Mouse (Mus musculus) liver, adult 2 months (tissue): ENCODE results near the gene Hist3h2a. TPM values are rescaled to one million over a fixed set of nuclear protein-coding genes. Genes with fewer than 3 reads are reported as not detected.
"Not testable (repeated sequence)": the region's sequence is repeated elsewhere in the genome, so short reads cannot be mapped to it uniquely, and the experiment has no call there.

Experiments used
- DNase-seq: peaks from one replicate; pipeline ENCODE4 v3.0.0-alpha.2; 2011; ENCODE audit warnings: low read depth, low spot score; ENCODE audit errors: extremely low read depth
- H3K27ac ChIP-seq: fragments of 200-500 bp; replicated peaks from 2 replicates; pipeline ENCODE4 v1.5.1; 2012; ENCODE audit warnings: low read depth, mild to moderate bottlenecking, control low read depth, inconsistent platforms, low read length; ENCODE audit not compliant: insufficient read depth
- H3K27me3 ChIP-seq: fragments of 200-500 bp; 2 replicates; pipeline ENCODE4 v1.6.1; 2012; ENCODE audit warnings: mild to moderate bottlenecking, moderate library complexity, low read length, inconsistent platforms; ENCODE audit not compliant: control insufficient read depth, insufficient read depth
- H3K36me3 ChIP-seq: fragments of 200-500 bp; 2 replicates; pipeline ENCODE4 v1.6.1; 2012; ENCODE audit warnings: low read length, inconsistent platforms; ENCODE audit not compliant: control insufficient read depth, insufficient read depth
- H3K4me1 ChIP-seq: fragments of 200-500 bp; 2 replicates; pipeline ENCODE4 v1.6.1; 2011; ENCODE audit warnings: low read length; ENCODE audit not compliant: control insufficient read depth, insufficient read depth
- H3K4me3 ChIP-seq: fragments of 200-500 bp; 2 replicates; pipeline ENCODE4 v1.5.1; 2011; ENCODE audit warnings: low read depth, mild to moderate bottlenecking, control low read depth, low read length, moderate library complexity; ENCODE audit not compliant: insufficient read depth
- H3K79me2 ChIP-seq: fragments of 200-500 bp; 2 replicates; pipeline ENCODE4 v1.6.1; 2012; ENCODE audit warnings: inconsistent platforms, mild to moderate bottlenecking, low read length, moderate library complexity; ENCODE audit not compliant: control insufficient read depth, insufficient read depth
- H3K9ac ChIP-seq: fragments of 200-500 bp; 2 replicates; pipeline ENCODE4 v1.6.1; 2012; ENCODE audit warnings: low read depth, mild to moderate bottlenecking, control low read depth, inconsistent platforms, low read length
- CTCF ChIP-seq: fragments of 200-500 bp; IDR thresholded peaks from 2 replicates; pipeline ENCODE4 v1.5.1; 2011; ENCODE audit warnings: low read depth, low read length, control low read depth
- POLR2A ChIP-seq: fragments of 200-500 bp; IDR thresholded peaks from 2 replicates; pipeline ENCODE4 v1.6.1; 2011; ENCODE audit warnings: low read length, control low read depth; ENCODE audit not compliant: insufficient read depth; ENCODE audit errors: extremely low read depth
- WGBS: fragments of 180-500 bp; shearing (Covaris S2); methylation state at CpG from one replicate; pipeline ENCODE4 v1.1.7; 2018; 5-methylcytosine and 5-hydroxymethylcytosine counted together
- polyA plus RNA-seq: library from polyadenylated mRNA; depleted of rRNA; stranded (reverse); fragments of >200 nt; gene quantifications from 2 replicates; pipeline ENCODE4 v1.2.3, GENCODE M21; 2012
- total RNA-seq: library from RNA; depleted of rRNA; stranded (reverse); fragments of >200 nt; gene quantifications from 2 replicates; pipeline ENCODE4 v1.2.3, GENCODE M21; 2014

Gene Hist3h2a
- total and polyA plus RNA-seq, 2 experiments, result 2.7 to 7.8 TPM

- peak; percentile 56 for DNase-seq
- Histone ChIP-seq H3K27ac (no peak within 1 kb of the TSS), H3K36me3 (no peaks in the 10 kb centered on the region), H3K27me3 (peaks cover 8% of the 10 kb centered on the region; the same call in 1 of the 2 replicates), H3K4me3 (peak within 1 kb of the TSS; percentile 30; the same call in 1 of the 2 replicates), H3K9ac (no peak within 1 kb of the TSS), H3K4me1 (peaks cover 14% of the 10 kb centered on the region; the same call in 1 of the 2 replicates), H3K79me2 (no peaks in the 10 kb centered on the region)
- TF ChIP-seq CTCF (no peak), POLR2A (no peak)
- WGBS, result 2% methylated on average over 48 of the region's 48 CpGs
These were observed 5.7 kb upstream of the Hist3h2a start, which contains the start of gene Hist3h2ba for GRCm38 (mm10) chr11:58948542-58949479. Hist3h2ba (plus strand) TSS chr11:58948920.

GRCm38 (mm10) chr11:58949480-58950431, 4.7 kb upstream of the Hist3h2a start:
- H3K79me2 ChIP-seq, result no peaks in the 10 kb centered on the region
- peaks cover 8% of the 10 kb centered on the region; the same call in 1 of the 2 replicates for H3K27me3 ChIP-seq
- H3K4me3 ChIP-seq, result no peak overlapping the region
- no peaks in the 10 kb centered on the region for H3K36me3 ChIP-seq
- 37% methylated on average over 20 of the region's 20 CpGs for WGBS
- DNase-seq, result no peak
- no peak overlapping the region for H3K27ac ChIP-seq
- H3K4me1 ChIP-seq, result peaks cover 15% of the 10 kb centered on the region; the same call in 1 of the 2 replicates
- no peak overlapping the region for H3K9ac ChIP-seq
- TF ChIP-seq CTCF, result no peak
- TF ChIP-seq POLR2A, result no peak

- 86% methylated on average over 5 of the region's 5 CpGs for WGBS
These were observed 3.3 kb upstream of the Hist3h2a start for GRCm38 (mm10) chr11:58951210-58951609.

GRCm38 (mm10) chr11:58953351-58954169, 925 bp upstream of the Hist3h2a start:
- Histone ChIP-seq H3K9ac (peak overlapping the region; percentile 74), H3K4me3 (peak overlapping the region; percentile 51), H3K27ac (no peak overlapping the region), H3K36me3 (0 out of 2 replicates have a peak, but pooled peaks cover 2% of the 10 kb centered on the region), H3K4me1 (peaks cover 10% of the 10 kb centered on the region; the same call in 1 of the 2 replicates), H3K79me2 (peaks cover 2% of the 10 kb centered on the region; the same call in 1 of the 2 replicates), H3K27me3 (peaks cover 5% of the 10 kb centered on the region; the same call in 1 of the 2 replicates)
- TF ChIP-seq CTCF, result no peak
- 4% methylated on average over 33 of the region's 33 CpGs for WGBS
- no peak for DNase-seq

More at GRCm38 (mm10) chr11:58951210-58951609, 3.3 kb upstream of the Hist3h2a start:
- TF ChIP-seq POLR2A (no peak), CTCF (no peak)
- Histone ChIP-seq H3K27me3 (peaks cover 8% of the 10 kb centered on the region; the same call in 1 of the 2 replicates), H3K79me2 (peaks cover 2% of the 10 kb centered on the region; the same call in 1 of the 2 replicates), H3K4me3 (no peak overlapping the region), H3K4me1 (peaks cover 13% of the 10 kb centered on the region; the same call in 1 of the 2 replicates), H3K9ac (no peak overlapping the region), H3K36me3 (no peaks in the 10 kb centered on the region), H3K27ac (no peak overlapping the region)
- no peak for DNase-seq

GRCm38 (mm10) chr11:58954170-58954419, 390 bp upstream of the Hist3h2a start:
- H3K79me2 ChIP-seq, DNase-seq, H3K36me3 ChIP-seq, H3K27me3 ChIP-seq, H3K4me1 ChIP-seq: not testable (repeated sequence)
- Histone ChIP-seq H3K9ac (peak overlapping the region; percentile 74), H3K27ac (peak overlapping the region; percentile 32; the same call in 1 of the 2 replicates), H3K4me3 (peak overlapping the region; percentile 51)
- under 1% methylated on average over 17 of the region's 17 CpGs for WGBS
